Mouse (Mus musculus) midbrain, embryonic 15.5 days (tissue): ENCODE measurements around the gene Shank2. TPM values are rescaled to one million over a fixed set of nuclear protein-coding genes. Genes with fewer than 3 reads are reported as not detected.

Experiments
- ATAC-seq: fragments of 200-750 bp; cut with Nextera tagmentation; replicated peaks from 2 replicates; pipeline ENCODE4 v1.8.0; 2017; ENCODE audit warnings: moderate TSS enrichment
- H3K27ac ChIP-seq: fragments of 300-500 bp; sonication (generic); 2 replicates; pipeline ENCODE4 v1.5.1; 2015; ENCODE audit warnings: mild to moderate bottlenecking, inconsistent platforms
- H3K27me3 ChIP-seq: fragments of 300-500 bp; sonication (generic); replicated peaks from 2 replicates; pipeline ENCODE4 v1.6.1; 2015; ENCODE audit warnings: inconsistent platforms
- H3K36me3 ChIP-seq: fragments of 300-500 bp; sonication (generic); replicated peaks from 2 replicates; pipeline ENCODE4 v1.6.1; 2015; ENCODE audit warnings: inconsistent platforms
- H3K4me1 ChIP-seq: fragments of 300-500 bp; sonication (generic); 2 replicates; pipeline ENCODE4 v1.6.1; 2015; ENCODE audit warnings: inconsistent platforms
- H3K4me2 ChIP-seq: fragments of 300-500 bp; sonication (generic); 2 replicates; pipeline ENCODE4 v1.6.1; 2015; ENCODE audit warnings: inconsistent platforms, mild to moderate bottlenecking, moderate library complexity
- H3K4me3 ChIP-seq: fragments of 300-500 bp; sonication (generic); 2 replicates; pipeline ENCODE4 v1.5.1; 2015; ENCODE audit warnings: mild to moderate bottlenecking, inconsistent platforms
- H3K9ac ChIP-seq: fragments of 300-500 bp; sonication (generic); 2 replicates; pipeline ENCODE4 v1.6.1; 2015; ENCODE audit warnings: mild to moderate bottlenecking, inconsistent platforms
- H3K9me3 ChIP-seq: fragments of 300-500 bp; sonication (generic); 2 replicates; pipeline ENCODE4 v1.6.1; 2016; ENCODE audit warnings: inconsistent platforms
- WGBS: fragments of 180-500 bp; shearing (Covaris S2); methylation state at CpG from one replicate; pipeline ENCODE4 v1.1.7; 2015; ENCODE audit warnings: mixed read lengths; 5-methylcytosine and 5-hydroxymethylcytosine counted together
- polyA plus RNA-seq: library from polyadenylated mRNA; unstranded; fragments of >200 nt; fragmentation: Nextera tagmentation; extraction: Ambion mirVana; gene quantifications from 2 replicates; pipeline ENCODE4 v1.2.1, GENCODE M21; 2015

The Shank2 gene
- polyA plus RNA-seq, 1 experiment from 2014 or later: 10.5 TPM

DNA sequence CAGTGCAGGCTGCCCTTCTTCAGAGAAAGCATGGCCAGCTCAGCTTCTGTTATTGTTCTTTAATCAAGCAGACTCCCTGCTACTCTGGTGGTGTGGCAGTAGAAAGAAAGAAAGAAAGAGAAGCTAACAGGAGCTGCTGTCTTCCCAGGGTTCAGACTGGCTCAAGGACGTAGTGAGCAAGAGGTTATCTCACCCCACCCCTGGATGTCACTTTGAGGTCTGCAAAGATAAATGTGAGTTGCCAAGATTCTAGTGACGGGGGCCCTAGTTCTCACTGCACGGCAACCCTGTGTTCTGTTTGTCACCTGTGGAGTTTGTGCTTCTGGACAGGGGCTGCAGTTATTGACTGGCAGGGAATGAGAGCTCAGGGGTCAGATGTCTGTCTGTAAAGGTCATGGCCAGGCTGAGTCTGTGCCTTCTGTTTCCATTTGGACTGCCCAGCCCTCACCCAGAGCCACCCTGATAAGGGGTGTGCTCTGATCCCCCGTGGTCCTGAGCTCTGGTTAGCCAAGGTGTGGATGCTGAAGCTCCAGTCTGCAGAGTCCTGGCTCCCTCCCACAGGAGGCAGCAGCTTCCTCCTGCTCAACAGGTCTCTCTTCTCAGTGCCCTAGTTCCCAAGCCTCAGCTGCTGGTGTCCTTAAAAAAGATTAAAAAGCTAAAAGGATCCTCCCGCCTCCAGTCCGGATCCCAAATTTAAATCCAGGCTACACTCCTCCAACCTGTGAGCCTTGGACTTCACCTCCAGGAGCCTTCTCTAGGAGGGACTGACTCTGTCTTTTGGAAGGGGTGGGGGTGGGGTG lies 238.0 kb downstream of the Shank2 start:
- ATAC-seq: 0 out of 2 replicates have a peak, but pooled peaks have one; percentile 4
- peaks cover 49% of the 10 kb centered on the region for H3K4me1 ChIP-seq
- H3K27me3 ChIP-seq: no peaks in the 10 kb centered on the region

DNA sequence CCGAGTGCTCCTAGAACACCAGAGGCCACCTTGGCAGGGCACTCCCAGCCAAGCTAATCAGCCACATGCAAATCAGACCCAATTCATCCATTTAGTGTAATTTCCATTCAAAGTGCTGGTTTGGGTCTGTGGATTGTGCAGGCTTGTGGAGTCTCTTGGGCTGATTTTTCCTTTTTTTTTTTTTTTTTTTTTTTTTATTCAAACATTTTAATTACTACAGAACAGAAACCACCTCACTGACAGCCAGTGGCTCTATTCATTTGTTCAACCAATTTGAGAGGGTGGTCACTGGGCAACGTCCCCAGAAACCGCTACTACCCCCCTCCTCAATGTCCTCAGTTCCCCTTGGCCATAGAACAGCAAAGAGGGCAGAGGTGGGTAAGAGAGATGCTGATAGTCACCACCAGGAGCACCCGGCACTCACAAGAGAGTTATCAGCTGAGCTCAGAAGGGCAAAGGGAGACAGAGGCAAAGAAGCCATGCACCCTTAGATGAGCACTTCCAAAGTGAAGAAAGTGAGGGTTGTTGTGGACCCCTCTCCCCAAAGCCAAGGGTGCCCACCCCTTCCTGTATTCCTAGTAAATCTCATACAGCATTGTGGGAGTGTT lies 239.1 kb downstream of the Shank2 start:
- H3K36me3 ChIP-seq: no peaks in the 10 kb centered on the region
- no peaks in the 10 kb centered on the region for H3K9me3 ChIP-seq
- WGBS: 62% methylated on average over 4 of the region's 4 CpGs
- H3K27ac ChIP-seq: no peak overlapping the region; the same call in 1 of the 2 replicates
- no peaks in the 10 kb centered on the region for H3K27me3 ChIP-seq
- H3K4me2 ChIP-seq: peak overlapping the region; percentile 51
- H3K4me3 ChIP-seq: peak overlapping the region; percentile 38; the same call in 1 of the 2 replicates
- no peak for ATAC-seq
- H3K9ac ChIP-seq: no peak overlapping the region
- peaks cover 49% of the 10 kb centered on the region for H3K4me1 ChIP-seq

More for the DNA sequence above, 238.0 kb downstream of the Shank2 start:
- peak overlapping the region; percentile 38 for H3K4me3 ChIP-seq
- no peaks in the 10 kb centered on the region for H3K9me3 ChIP-seq
- peak overlapping the region; percentile 77 for H3K27ac ChIP-seq
- no peaks in the 10 kb centered on the region for H3K36me3 ChIP-seq
- 34% methylated on average over 6 of the region's 6 CpGs for WGBS
- peak overlapping the region; percentile 51 for H3K4me2 ChIP-seq
- H3K9ac ChIP-seq: peak overlapping the region; percentile 41

DNA sequence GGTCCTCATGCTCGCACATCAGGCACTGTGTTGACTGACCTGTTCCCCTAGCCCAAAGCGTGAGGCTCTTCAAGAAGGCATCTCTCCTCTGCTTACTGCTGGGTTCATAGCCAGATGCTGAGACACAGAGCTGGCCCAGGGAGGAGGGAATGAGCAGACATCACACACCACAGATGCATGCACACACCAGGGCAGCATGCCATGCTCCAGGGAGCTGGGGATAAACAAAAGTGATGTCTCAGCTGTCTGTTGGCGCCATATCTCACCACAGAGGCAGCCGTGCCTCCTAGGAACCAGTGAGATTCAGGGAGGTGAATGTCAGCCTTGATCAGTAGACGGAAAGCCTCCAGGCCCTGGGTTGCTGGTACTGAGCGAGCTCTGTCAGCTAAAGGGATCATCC lies 242.5 kb downstream of the Shank2 start:
- Histone ChIP-seq H3K36me3 (no peaks in the 10 kb centered on the region), H3K4me3 (no peak overlapping the region), H3K27ac (no peak overlapping the region), H3K4me1 (peaks cover 30% of the 10 kb centered on the region), H3K4me2 (no peak overlapping the region), H3K27me3 (no peaks in the 10 kb centered on the region), H3K9me3 (no peaks in the 10 kb centered on the region), H3K9ac (no peak overlapping the region)
- ATAC-seq: no peak
- WGBS: 72% methylated on average over 6 of the region's 6 CpGs

DNA sequence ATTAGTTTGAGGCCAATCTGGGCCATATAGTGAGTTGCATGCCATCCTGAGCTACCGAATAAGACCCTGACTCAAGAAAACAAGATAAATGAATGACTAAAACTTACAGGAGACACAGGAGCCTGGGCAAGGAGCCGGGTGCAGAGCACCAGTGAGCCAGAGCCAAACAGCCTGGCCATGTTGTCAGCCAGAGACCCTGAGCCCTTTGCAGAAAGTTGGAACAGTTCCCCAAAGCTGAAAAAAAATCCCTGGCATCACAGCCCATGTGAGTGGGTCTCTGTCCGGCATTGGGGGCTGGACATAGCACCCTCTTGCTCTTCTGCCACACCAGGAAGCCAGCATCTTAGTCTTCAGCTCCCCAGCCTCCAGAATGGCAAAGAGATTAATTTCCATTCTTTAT lies 244.5 kb downstream of the Shank2 start:
- Histone ChIP-seq H3K4me2 (no peak overlapping the region), H3K27ac (no peak overlapping the region), H3K4me3 (no peak overlapping the region), H3K27me3 (no peaks in the 10 kb centered on the region), H3K36me3 (no peaks in the 10 kb centered on the region), H3K9me3 (no peaks in the 10 kb centered on the region), H3K4me1 (peaks cover 10% of the 10 kb centered on the region; the same call in 1 of the 2 replicates), H3K9ac (no peak overlapping the region)
- 80% methylated on average over 3 of the region's 3 CpGs for WGBS
- no peak for ATAC-seq

DNA sequence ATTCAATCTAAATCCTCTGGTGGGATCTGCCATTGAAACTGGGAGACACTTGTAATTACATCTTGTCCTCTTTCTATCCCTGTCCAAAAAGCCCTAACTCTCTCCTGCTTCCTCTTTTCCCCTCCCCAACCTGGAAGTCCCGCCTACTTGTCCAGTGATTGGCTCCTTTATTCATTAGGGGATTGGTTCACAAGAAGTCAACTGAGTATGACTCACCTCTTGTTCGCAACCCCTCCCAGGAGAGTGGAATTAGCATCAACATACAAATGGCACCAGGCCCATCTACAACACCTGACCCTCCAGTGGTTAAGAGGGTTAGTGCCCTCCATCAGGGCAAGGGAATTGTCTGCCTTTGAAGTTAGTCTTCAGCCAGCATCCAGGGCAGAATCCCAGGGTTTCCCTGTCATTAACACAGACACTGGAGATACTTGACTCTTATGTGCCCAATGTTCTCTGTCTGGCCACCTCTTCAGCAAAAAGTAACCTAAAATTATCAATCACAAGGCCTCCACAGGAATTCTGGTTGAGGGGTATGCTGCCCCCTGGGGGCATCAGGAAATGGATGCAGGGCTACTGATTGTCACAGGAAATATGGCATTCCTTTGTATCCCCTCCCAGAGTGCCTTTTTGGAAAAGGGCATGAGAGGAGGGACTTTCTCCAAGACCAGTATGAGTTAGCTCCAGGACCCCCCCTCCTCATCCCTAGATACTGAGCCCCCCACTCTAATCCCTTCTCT lies 247.1 kb downstream of the Shank2 start:
- Histone ChIP-seq H3K4me2 (no peak overlapping the region), H3K9me3 (no peaks in the 10 kb centered on the region), H3K27me3 (no peaks in the 10 kb centered on the region), H3K36me3 (no peaks in the 10 kb centered on the region), H3K27ac (no peak overlapping the region), H3K9ac (no peak overlapping the region), H3K4me3 (no peak overlapping the region), H3K4me1 (no peaks in the 10 kb centered on the region)
- no peak for ATAC-seq
- WGBS: 42% methylated on average over 2 of the region's 2 CpGs

DNA sequence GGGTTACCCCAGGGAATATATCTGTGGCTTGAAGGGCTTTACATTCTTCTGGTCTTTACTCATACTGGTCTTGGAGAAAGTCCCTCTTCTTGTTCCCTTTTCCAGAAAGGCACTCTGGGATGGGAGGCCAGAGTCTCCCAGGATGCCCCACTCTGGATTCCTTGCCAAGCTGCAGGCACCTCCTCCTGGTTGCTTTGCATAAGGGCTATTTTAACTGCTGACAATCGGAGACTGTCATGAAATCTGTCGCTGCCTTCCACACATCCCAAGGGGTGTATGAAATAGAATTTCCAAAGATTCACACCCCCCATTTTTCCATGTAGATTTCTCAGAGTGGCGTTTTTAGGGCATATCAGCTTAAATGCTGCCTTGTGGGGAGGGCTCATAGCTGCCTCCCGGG lies 249.1 kb downstream of the Shank2 start:
- Histone ChIP-seq H3K4me2 (no peak overlapping the region), H3K4me1 (peaks cover 13% of the 10 kb centered on the region), H3K9ac (no peak overlapping the region), H3K36me3 (no peaks in the 10 kb centered on the region), H3K4me3 (no peak overlapping the region), H3K9me3 (no peaks in the 10 kb centered on the region), H3K27ac (no peak overlapping the region), H3K27me3 (no peaks in the 10 kb centered on the region)
- 74% methylated on average over 4 of the region's 4 CpGs for WGBS
- ATAC-seq: no peak

DNA sequence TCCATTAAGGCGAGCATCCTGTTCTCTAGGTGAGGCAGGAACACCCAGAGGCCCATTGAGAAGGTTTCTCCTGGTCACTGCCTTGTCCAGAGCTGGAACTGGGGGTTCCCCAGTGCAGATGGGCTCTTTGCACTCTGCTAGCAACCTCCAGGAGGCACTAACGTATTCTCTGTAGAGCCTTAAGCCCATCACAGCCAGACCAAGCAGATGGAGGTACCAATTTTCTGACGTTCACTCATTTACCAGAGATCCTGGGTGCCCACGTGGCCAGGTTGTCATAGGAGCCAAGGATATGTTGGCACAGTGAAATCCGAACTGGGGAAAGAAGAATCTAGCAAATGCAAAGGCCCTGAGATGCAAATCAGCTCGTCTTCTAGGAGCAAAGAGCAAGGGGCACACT lies 249.5 kb downstream of the Shank2 start:
- no peak overlapping the region for H3K9ac ChIP-seq
- no peaks in the 10 kb centered on the region for H3K27me3 ChIP-seq
- H3K4me1 ChIP-seq: peaks cover 13% of the 10 kb centered on the region
- H3K36me3 ChIP-seq: no peaks in the 10 kb centered on the region
- H3K27ac ChIP-seq: no peak overlapping the region
- H3K4me2 ChIP-seq: no peak overlapping the region
- WGBS: 56% methylated on average over 6 of the region's 6 CpGs
- ATAC-seq: no peak
- no peaks in the 10 kb centered on the region for H3K9me3 ChIP-seq
- no peak overlapping the region for H3K4me3 ChIP-seq

DNA sequence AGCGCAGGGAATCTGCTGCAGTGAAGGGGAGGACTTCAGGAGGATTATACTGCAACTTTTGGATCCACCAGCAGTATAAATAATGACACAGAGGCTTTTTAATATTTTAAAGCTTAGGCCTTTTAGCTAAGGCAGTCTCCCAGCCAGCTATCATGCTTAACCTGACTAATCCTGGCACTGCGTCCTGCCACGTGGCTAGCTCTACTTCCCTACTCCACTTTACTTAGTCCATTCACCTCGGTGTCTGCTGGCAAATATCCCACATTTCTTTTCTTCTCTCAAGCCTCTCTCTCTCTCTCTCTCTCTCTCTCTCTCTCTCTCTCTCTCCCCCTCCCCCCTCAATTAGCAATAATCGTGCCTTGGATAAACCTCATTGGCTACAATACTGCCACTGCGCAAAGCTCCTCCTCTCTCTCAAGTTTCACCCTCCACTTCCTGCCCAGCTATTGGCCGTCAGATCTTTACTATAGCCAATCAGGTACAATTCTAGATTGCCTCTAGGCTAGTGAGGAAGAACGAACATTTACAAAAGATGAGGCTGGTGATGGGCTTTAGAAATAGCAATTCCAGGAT lies 253.0 kb downstream of the Shank2 start:
- Histone ChIP-seq H3K4me2 (peak overlapping the region; percentile 24; the same call in 1 of the 2 replicates), H3K36me3 (no peaks in the 10 kb centered on the region), H3K27me3 (no peaks in the 10 kb centered on the region), H3K27ac (peak overlapping the region; percentile 17; the same call in 1 of the 2 replicates), H3K4me3 (no peak overlapping the region), H3K4me1 (peaks cover 23% of the 10 kb centered on the region), H3K9me3 (no peaks in the 10 kb centered on the region), H3K9ac (no peak overlapping the region)
- ATAC-seq: 0 out of 2 replicates have a peak, but pooled peaks have one; percentile 55
- WGBS: 27% methylated on average over 8 of the region's 8 CpGs

DNA sequence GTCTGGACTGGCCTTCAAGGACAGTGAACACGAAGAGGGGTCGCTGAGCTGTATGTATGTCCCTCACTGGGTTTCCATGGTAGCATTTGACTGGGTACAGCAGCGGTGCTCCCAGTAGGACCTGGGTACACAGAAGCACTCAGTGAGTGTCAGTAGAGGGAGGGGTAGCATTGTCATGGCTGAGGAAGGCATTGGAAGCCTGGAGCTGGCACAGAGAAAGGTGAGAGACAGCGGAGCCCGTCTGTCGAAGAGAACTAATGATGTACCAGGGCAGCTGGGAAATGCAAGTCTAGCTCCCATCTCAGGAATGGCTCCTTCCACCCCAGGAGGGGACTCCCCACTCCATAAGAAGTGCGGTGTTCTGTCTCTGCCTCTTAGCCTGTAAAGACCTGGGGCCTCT lies 256.1 kb downstream of the Shank2 start:
- Histone ChIP-seq H3K4me1 (peaks cover 23% of the 10 kb centered on the region), H3K27ac (no peak overlapping the region), H3K36me3 (no peaks in the 10 kb centered on the region), H3K9ac (no peak overlapping the region), H3K4me3 (no peak overlapping the region), H3K27me3 (no peaks in the 10 kb centered on the region), H3K9me3 (no peaks in the 10 kb centered on the region), H3K4me2 (no peak overlapping the region)
- ATAC-seq: no peak
- 69% methylated on average over 7 of the region's 7 CpGs for WGBS

DNA sequence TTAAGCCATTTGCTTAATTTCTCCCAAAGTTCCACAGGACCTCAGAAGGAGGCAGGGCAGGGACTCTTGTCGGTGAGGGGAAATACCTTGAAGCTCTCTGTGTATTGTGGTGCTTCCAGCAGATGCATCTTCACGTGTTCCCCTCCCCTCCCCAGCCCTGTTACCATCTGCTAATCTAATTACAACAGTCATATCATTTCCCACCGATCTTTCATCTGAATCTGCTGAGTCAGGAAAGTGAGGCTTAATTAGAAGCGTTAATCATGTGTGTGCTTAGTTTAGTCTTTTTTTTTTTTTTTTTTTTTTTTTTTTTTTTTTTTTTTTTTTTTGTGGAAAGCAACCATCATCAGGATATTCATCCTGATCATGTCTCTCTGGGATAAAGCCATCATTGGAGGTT lies 256.6 kb downstream of the Shank2 start:
- ATAC-seq: no peak
- WGBS: 66% methylated on average over 4 of the region's 4 CpGs
- H3K27ac ChIP-seq: no peak overlapping the region

DNA sequence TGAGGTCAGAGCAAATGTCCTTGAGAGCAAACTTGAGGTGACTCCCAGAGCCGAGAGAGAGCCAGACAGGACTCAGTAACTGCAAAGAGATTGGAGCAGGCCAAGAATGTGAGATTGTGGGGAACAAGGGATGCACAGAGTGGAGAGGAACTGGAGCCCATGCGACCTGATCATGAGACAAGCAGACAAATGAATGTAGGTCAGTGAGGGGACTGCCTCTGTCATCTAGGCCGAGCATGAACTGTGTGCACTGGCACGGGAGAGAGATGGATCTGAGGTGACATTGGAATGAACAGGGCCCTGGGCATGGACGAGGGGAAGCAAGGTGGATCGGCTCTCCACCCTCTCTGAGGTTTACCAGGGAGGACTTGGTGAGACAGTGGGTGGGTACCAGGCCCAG lies 260.9 kb downstream of the Shank2 start:
- no peak overlapping the region for H3K27ac ChIP-seq
- H3K9me3 ChIP-seq: no peaks in the 10 kb centered on the region
- no peaks in the 10 kb centered on the region for H3K27me3 ChIP-seq
- H3K4me1 ChIP-seq: peaks cover 6% of the 10 kb centered on the region
- H3K9ac ChIP-seq: no peak overlapping the region
- 80% methylated on average over 6 of the region's 6 CpGs for WGBS
- no peak overlapping the region for H3K4me2 ChIP-seq
- ATAC-seq: no peak
- no peak overlapping the region for H3K4me3 ChIP-seq
- H3K36me3 ChIP-seq: no peaks in the 10 kb centered on the region

More for the DNA sequence above, 256.6 kb downstream of the Shank2 start:
- Histone ChIP-seq H3K27me3 (no peaks in the 10 kb centered on the region), H3K4me1 (peaks cover 23% of the 10 kb centered on the region), H3K36me3 (no peaks in the 10 kb centered on the region), H3K4me3 (no peak overlapping the region), H3K4me2 (no peak overlapping the region), H3K9ac (no peak overlapping the region), H3K9me3 (no peaks in the 10 kb centered on the region)

DNA sequence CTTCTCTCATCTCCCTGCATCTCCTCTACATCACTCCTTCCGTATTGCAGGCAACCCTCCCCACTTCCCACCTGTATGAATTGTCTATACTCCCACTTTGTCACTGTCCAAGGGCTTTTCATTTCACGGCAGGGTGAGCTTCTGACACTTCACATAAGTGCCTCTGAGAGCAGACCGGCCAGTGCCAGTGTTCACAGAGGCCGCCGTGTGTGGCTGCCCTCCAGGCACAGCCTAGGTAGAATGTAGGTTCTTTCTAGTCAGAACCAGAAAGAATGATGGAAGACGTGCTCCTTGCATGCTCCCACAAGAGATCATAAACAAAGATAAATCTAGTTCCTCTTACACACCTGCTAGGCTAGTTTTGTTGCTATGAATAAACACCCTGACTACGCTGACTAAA lies 265.0 kb downstream of the Shank2 start:
- Histone ChIP-seq H3K27ac (no peak overlapping the region), H3K4me1 (no peaks in the 10 kb centered on the region), H3K36me3 (no peaks in the 10 kb centered on the region), H3K9ac (no peak overlapping the region), H3K4me3 (no peak overlapping the region), H3K9me3 (no peaks in the 10 kb centered on the region), H3K27me3 (no peaks in the 10 kb centered on the region), H3K4me2 (no peak overlapping the region)
- 76% methylated on average over 7 of the region's 7 CpGs for WGBS
- no peak for ATAC-seq
